11 mouse cellular contexts compared by ENCODE assay signal in the genomic region with DNA sequence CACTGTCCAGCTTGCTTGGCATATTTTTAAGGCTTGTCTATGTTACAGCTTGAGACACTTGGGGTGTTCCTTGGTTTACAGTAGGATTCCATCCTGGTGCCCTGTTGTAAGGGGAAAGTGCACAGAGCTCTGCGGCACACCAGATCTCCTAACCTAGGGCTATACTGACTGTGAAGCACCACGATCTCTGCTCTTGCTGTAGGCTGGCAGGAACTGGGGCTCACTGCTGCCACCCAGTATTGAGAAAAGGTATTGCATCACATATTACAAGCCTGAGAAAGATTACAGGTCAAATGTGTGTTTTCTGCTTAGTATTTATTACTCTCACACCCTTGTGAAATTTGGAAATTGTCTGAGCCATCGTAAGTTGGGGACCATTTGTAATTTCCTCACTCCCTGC. TPM values are rescaled to one million over a fixed set of nuclear protein-coding genes. Genes with fewer than 3 reads are reported as not detected.
A peak's percentile ranks its signal among the peaks of the same experiment; 100 is the strongest.
DNase-seq lines count a peak whose midpoint lies in the region; ATAC-seq and TF ChIP-seq lines count a peak whose summit lies in the region.
"Had no signal": no experiment of that assay in that cellular context is flagged by ENCODE, and none has a peak within 500 bp of the region (broad histone marks: within the 10 kb centered on the region; RNA-seq: fewer than 3 reads in every experiment).

No protein-coding gene starts in this region.

- ATAC-seq in liver, postnatal 0 days = peak; percentile 40; the same call in 1 of the 2 replicates
- ATAC-seq in forebrain, embryonic 15.5 days (replicated peaks) = no peak

- no peak overlapping the region for H3K27ac ChIP-seq in ES-Bruce4 (ENCODE audit: insufficient read depth, low read length)
- H3K27ac ChIP-seq in bone marrow, adult 2 months (ENCODE audit: control insufficient read depth, insufficient read depth, low read depth, low read length, poor library complexity) = no peak overlapping the region
- no peak overlapping the region for H3K27ac ChIP-seq in liver, postnatal 0 days (ENCODE audit: low read depth)
- H3K27ac ChIP-seq in forebrain, embryonic 15.5 days (replicated peaks) = no peak overlapping the region
- H3K27ac ChIP-seq: embryonic facial prominence, embryonic 15.5 days; limb, embryonic 12.5 days; stomach, embryonic 15.5 days had no signal

- H3K36me3 ChIP-seq in ES-Bruce4 (ENCODE audit: control insufficient read depth, insufficient read depth, low read length, poor library complexity, severe bottlenecking) = no peaks in the 10 kb centered on the region
- H3K36me3 ChIP-seq in liver, postnatal 0 days (replicated peaks; ENCODE audit: insufficient read depth, low read length) = no peaks in the 10 kb centered on the region
- no peaks in the 10 kb centered on the region for H3K36me3 ChIP-seq in forebrain, embryonic 15.5 days
- H3K36me3 ChIP-seq: embryonic facial prominence, embryonic 15.5 days; limb, embryonic 12.5 days; stomach, embryonic 15.5 days had no signal

- intact Hi-C loops in left cerebral cortex, postnatal 10 days (cut with DNase I) = no loop called here

- no peak for TF ChIP-seq EP300 in ES-Bruce4 (IDR thresholded peaks at IDR 0.05; ENCODE audit: insufficient read depth, low read depth, low read length)
- no peak for TF ChIP-seq EP300 in liver, postnatal 0 days (IDR thresholded peaks at IDR 0.05; ENCODE audit: low read depth)

- H3K9ac ChIP-seq in ES-Bruce4 (ENCODE audit: low read depth, poor library complexity, severe bottlenecking) = no peak overlapping the region
- H3K9ac ChIP-seq in liver, postnatal 0 days (replicated peaks) = no peak overlapping the region
- H3K9ac ChIP-seq in forebrain, embryonic 15.5 days (replicated peaks) = no peak overlapping the region
- H3K9ac ChIP-seq: embryonic facial prominence, embryonic 15.5 days; limb, embryonic 12.5 days; stomach, embryonic 15.5 days had no signal

- H3K4me2 ChIP-seq in liver, postnatal 0 days (ENCODE audit: low read depth, low read length) = no peak overlapping the region
- H3K4me2 ChIP-seq in forebrain, embryonic 15.5 days (replicated peaks) = no peak overlapping the region
- H3K4me2 ChIP-seq: embryonic facial prominence, embryonic 15.5 days; limb, embryonic 12.5 days; stomach, embryonic 15.5 days had no signal

- WGBS in bone marrow, adult 2 months = 15% methylated on average over 3 of the region's 3 CpGs
- 34% methylated on average over 3 of the region's 3 CpGs for WGBS in liver, postnatal 0 days (ENCODE audit: insufficient replicate concordance)
- 48% methylated on average over 3 of the region's 3 CpGs for WGBS in forebrain, embryonic 15.5 days

- no peaks in the 10 kb centered on the region for H3K27me3 ChIP-seq in ES-Bruce4 (ENCODE audit: control insufficient read depth, insufficient read depth, low read length, poor library complexity, severe bottlenecking)
- H3K27me3 ChIP-seq in liver, postnatal 0 days (ENCODE audit: insufficient read depth, low read length) = no peaks in the 10 kb centered on the region
- no peaks in the 10 kb centered on the region for H3K27me3 ChIP-seq in forebrain, embryonic 15.5 days
- H3K27me3 ChIP-seq: embryonic facial prominence, embryonic 15.5 days; limb, embryonic 12.5 days; stomach, embryonic 15.5 days had no signal

- no peaks in the 10 kb centered on the region for H3K9me3 ChIP-seq in ES-Bruce4 (replicated peaks; ENCODE audit: control insufficient read depth, insufficient read depth, low read length, poor library complexity, severe bottlenecking)
- no peaks in the 10 kb centered on the region for H3K9me3 ChIP-seq in liver, postnatal 0 days (ENCODE audit: low read length)
- no peaks in the 10 kb centered on the region for H3K9me3 ChIP-seq in forebrain, embryonic 15.5 days
- H3K9me3 ChIP-seq: embryonic facial prominence, embryonic 15.5 days; stomach, embryonic 15.5 days had no signal

- TF ChIP-seq CTCF in ES-Bruce4 (IDR thresholded peaks at IDR 0.05; ENCODE audit: low read depth, low read length) = peak; percentile 58
- peak; percentile 88 for TF ChIP-seq CTCF in bone marrow, adult 2 months (IDR thresholded peaks at IDR 0.05; ENCODE audit: control insufficient read depth, insufficient read depth, low read length)
- TF ChIP-seq CTCF in liver, postnatal 0 days (IDR thresholded peaks at IDR 0.05; ENCODE audit: low read depth) = peak; percentile 87

- no peak overlapping the region for H3K4me3 ChIP-seq in ES-Bruce4 (ENCODE audit: low read depth, low read length)
- no peak overlapping the region for H3K4me3 ChIP-seq in bone marrow, adult 2 months (replicated peaks; ENCODE audit: control insufficient read depth, low read depth, low read length)
- no peak overlapping the region for H3K4me3 ChIP-seq in liver, postnatal 0 days (ENCODE audit: low read depth, low read length)
- H3K4me3 ChIP-seq in forebrain, embryonic 15.5 days = no peak overlapping the region
- H3K4me3 ChIP-seq: embryonic facial prominence, embryonic 15.5 days; limb, embryonic 12.5 days; stomach, embryonic 15.5 days had no signal

- H3K4me1 ChIP-seq in ES-Bruce4 (ENCODE audit: control insufficient read depth, insufficient read depth, low read length) = no peaks in the 10 kb centered on the region
- peaks cover 5% of the 10 kb centered on the region; the same call in 1 of the 2 replicates for H3K4me1 ChIP-seq in bone marrow, adult 2 months (ENCODE audit: control insufficient read depth, insufficient read depth, low read length)
- H3K4me1 ChIP-seq in liver, postnatal 0 days (ENCODE audit: insufficient read depth) = 0 out of 2 replicates have a peak, but pooled peaks cover 2% of the 10 kb centered on the region
- H3K4me1 ChIP-seq in forebrain, embryonic 15.5 days = peaks cover 8% of the 10 kb centered on the region
- H3K4me1 ChIP-seq: embryonic facial prominence, embryonic 15.5 days; stomach, embryonic 15.5 days had no signal

- TF ChIP-seq POLR2A in ES-Bruce4 (IDR thresholded peaks at IDR 0.05; ENCODE audit: insufficient read depth, low read length) = no peak
- TF ChIP-seq POLR2A in bone marrow, adult 2 months (IDR thresholded peaks at IDR 0.05; ENCODE audit: borderline replicate concordance, control insufficient read depth, low read depth, low read length) = no peak

- DNase-seq in left cerebral cortex, adult 18-20 months (ENCODE audit: low spot score in 2 of 2) = peak; percentile 39 to 61
- DNase-seq in left cerebral cortex, postnatal 10 days (ENCODE audit: extremely low spot score in 1 of 2, low spot score in 2 of 2) = no peak
- peak; percentile 29 to 65 for DNase-seq in heart, adult 9 months (ENCODE audit: low spot score in 2 of 2)
- DNase-seq in liver, postnatal 0 days = peak; percentile 57
- peak; percentile 81 for DNase-seq in thymus, postnatal 0 days (ENCODE audit: low spot score)

RNA-seq across cellular contexts. Expression of a gene that starts 13.9 kb away (rescaled TPM):
- 10 to 100 TPM; 34.4 to 35.0 TPM for total RNA-seq in left cerebral cortex, adult 18-20 months (2021)
- 10 to 100 TPM; 19.6 to 20.4 TPM for total RNA-seq in left cerebral cortex, postnatal 10 days (2021)
- polyA plus RNA-seq in ES-Bruce4 (2011; ENCODE audit: insufficient read depth, insufficient read length, low read depth, missing spikeins) = 14.1 and 16.7 TPM in 2 replicates
- 5.2 and 16.3 TPM in 2 replicates for polyA plus RNA-seq in bone marrow, adult 2 months (2011; ENCODE audit: insufficient read depth, insufficient read length, low replicate concordance, missing spikeins)
- 6.0 and 6.4 TPM in 2 replicates for polyA plus RNA-seq in liver, postnatal 0 days (2015; fragmentation: Nextera tagmentation; extraction: Ambion mirVana)
- 19.8 and 21.0 TPM in 2 replicates for polyA plus RNA-seq in thymus, postnatal 0 days (2015; fragmentation: Nextera tagmentation; extraction: Ambion mirVana)
- 12.9 and 13.1 TPM in 2 replicates for polyA plus RNA-seq in forebrain, embryonic 15.5 days (2015; fragmentation: Nextera tagmentation; extraction: Ambion mirVana)

RNA-seq across cellular contexts. Expression of a gene that starts 42.2 kb away (rescaled TPM):
- 10 to 100 TPM; 57.3 to 58.8 TPM for total RNA-seq in left cerebral cortex, adult 18-20 months (2021)
- 10 to 100 TPM; 37.7 to 40.6 TPM for total RNA-seq in left cerebral cortex, postnatal 10 days (2021)
- 4.2 and 5.5 TPM in 2 replicates for polyA plus RNA-seq in ES-Bruce4 (2011; ENCODE audit: insufficient read depth, insufficient read length, low read depth, missing spikeins)
- 23.0 and 42.5 TPM in 2 replicates for polyA plus RNA-seq in bone marrow, adult 2 months (2011; ENCODE audit: insufficient read depth, insufficient read length, low replicate concordance, missing spikeins)
- polyA plus RNA-seq in liver, postnatal 0 days (2015; fragmentation: Nextera tagmentation; extraction: Ambion mirVana) = 5.5 and 6.1 TPM in 2 replicates
- 54.4 and 64.4 TPM in 2 replicates for polyA plus RNA-seq in thymus, postnatal 0 days (2015; fragmentation: Nextera tagmentation; extraction: Ambion mirVana)
- polyA plus RNA-seq in forebrain, embryonic 15.5 days (2015; fragmentation: Nextera tagmentation; extraction: Ambion mirVana) = 21.7 and 23.5 TPM in 2 replicates

Comparison
In these comparisons a context has a peak if more than half of its experiments do, and no peak if none do; other contexts are left out.
1. DNase-seq: peak in left cerebral cortex, adult 18-20 months (2 of 2), heart, adult 9 months (2 of 2), liver, postnatal 0 days (single experiment) and thymus, postnatal 0 days (single experiment); none in left cerebral cortex, postnatal 10 days (0 of 2).
2. Peak in every context shown above with its lines, with median percentiles within 50 percentile points of each other: CTCF ChIP-seq.